23 mouse cellular contexts compared by ENCODE assay signal in the genomic region with DNA sequence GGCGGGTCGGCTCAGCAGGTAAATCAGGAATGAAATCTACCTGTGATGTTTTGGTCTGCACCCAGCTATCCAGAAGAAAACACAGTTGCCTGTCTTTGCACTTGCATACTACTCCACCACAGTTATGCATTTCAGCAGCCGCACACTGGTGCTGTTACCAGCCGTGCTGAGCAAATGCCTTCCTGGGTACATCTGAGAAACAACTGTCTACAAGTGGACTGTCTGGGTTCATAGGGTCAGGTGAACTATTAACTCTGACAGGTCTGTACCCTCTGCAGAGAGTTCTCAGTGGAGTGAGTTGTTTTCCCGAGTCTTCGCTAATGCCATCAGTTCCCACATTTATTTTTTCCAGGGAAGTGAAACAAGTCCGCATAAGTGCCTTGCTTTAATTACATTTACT. TPM values are rescaled to one million over a fixed set of nuclear protein-coding genes. Genes with fewer than 3 reads are reported as not detected.
DNase-seq lines count a peak whose midpoint lies in the region; ATAC-seq and TF ChIP-seq lines count a peak whose summit lies in the region.
"Had no signal": no experiment of that assay in that cellular context is flagged by ENCODE, and none has a peak within 500 bp of the region (broad histone marks: within the 10 kb centered on the region; RNA-seq: fewer than 3 reads in every experiment).

No protein-coding gene starts in this region.

- peak; percentile 57 to 71 for DNase-seq in kidney, adult 8-10 months
- DNase-seq in kidney, postnatal 25 days: peak; percentile 43 to 75
- DNase-seq in liver, postnatal 0 days: no peak
- no peak for DNase-seq in gastrocnemius, postnatal 14 days
- no peak for DNase-seq in adrenal gland, adult 8-10 months
- DNase-seq: adrenal gland, postnatal 25 days; cerebellum, adult 8-10 months; cerebellum, postnatal 36 days; gastrocnemius, postnatal 25 days; heart, adult 18-20 months; heart, postnatal 14 days; lung, postnatal 4 days; midbrain, embryonic 14.5 days; retina, postnatal 1 day; right cerebral cortex, postnatal 25 days; spleen, adult 18-20 months; thymus, postnatal 14 days had no signal

- TF ChIP-seq EP300 in liver, postnatal 0 days (IDR thresholded peaks at IDR 0.05; ENCODE audit: low read depth): no peak

- peaks cover 9% of the 10 kb centered on the region for H3K4me1 ChIP-seq in intestine, embryonic 16.5 days (ENCODE audit: control insufficient read depth, insufficient read depth, low read length)
- H3K4me1 ChIP-seq in intestine, embryonic 15.5 days (replicated peaks): peaks cover 3% of the 10 kb centered on the region; the same call in 1 of the 2 replicates
- H3K4me1 ChIP-seq in liver, postnatal 0 days (ENCODE audit: insufficient read depth): peaks cover 17% of the 10 kb centered on the region

- no peak overlapping the region; the same call in 1 of the 2 replicates for H3K27ac ChIP-seq in intestine, embryonic 16.5 days (ENCODE audit: low read length)
- H3K27ac ChIP-seq in intestine, embryonic 15.5 days: no peak overlapping the region
- peak overlapping the region; percentile 84 for H3K27ac ChIP-seq in liver, postnatal 0 days (ENCODE audit: low read depth)
- H3K27ac ChIP-seq: embryonic facial prominence, embryonic 10.5 days; left cerebral cortex, adult 2 months had no signal

- H3K9me3 ChIP-seq in intestine, embryonic 16.5 days (ENCODE audit: control insufficient read depth, low read length): peaks cover 3% of the 10 kb centered on the region; the same call in 1 of the 2 replicates
- no peaks in the 10 kb centered on the region for H3K9me3 ChIP-seq in intestine, embryonic 15.5 days
- no peaks in the 10 kb centered on the region for H3K9me3 ChIP-seq in liver, postnatal 0 days (ENCODE audit: low read length)

- no peak for TF ChIP-seq CTCF in liver, postnatal 0 days (IDR thresholded peaks at IDR 0.05; ENCODE audit: low read depth)

- H3K9ac ChIP-seq in intestine, embryonic 16.5 days (ENCODE audit: low read depth, low read length): no peak overlapping the region
- H3K9ac ChIP-seq in intestine, embryonic 15.5 days: no peak overlapping the region
- no peak overlapping the region for H3K9ac ChIP-seq in liver, postnatal 0 days (replicated peaks)
- H3K9ac ChIP-seq: heart, embryonic 12.5 days had no signal

- no peaks in the 10 kb centered on the region for H3K27me3 ChIP-seq in intestine, embryonic 16.5 days (replicated peaks; ENCODE audit: control insufficient read depth, insufficient read depth, low read length)
- no peaks in the 10 kb centered on the region for H3K27me3 ChIP-seq in intestine, embryonic 15.5 days (replicated peaks)
- no peaks in the 10 kb centered on the region for H3K27me3 ChIP-seq in liver, postnatal 0 days (ENCODE audit: insufficient read depth, low read length)
- H3K27me3 ChIP-seq: heart, embryonic 12.5 days had no signal

- 52% methylated on average over 7 of the region's 7 CpGs for WGBS in intestine, embryonic 16.5 days
- WGBS in intestine, embryonic 15.5 days: 54% methylated on average over 7 of the region's 7 CpGs
- 65% methylated on average over 7 of the region's 7 CpGs for WGBS in liver, postnatal 0 days (ENCODE audit: insufficient replicate concordance)

- intact Hi-C loops in gastrocnemius, postnatal 14 days (cut with DNase I; ENCODE audit: low total_unique reads): no loop called here

- 0 out of 2 replicates have a peak overlapping the region, but pooled peaks have one; percentile 7 for H3K4me2 ChIP-seq in intestine, embryonic 16.5 days (ENCODE audit: low read depth, low read length)
- no peak overlapping the region for H3K4me2 ChIP-seq in intestine, embryonic 15.5 days (replicated peaks)
- peak overlapping the region; percentile 34 for H3K4me2 ChIP-seq in liver, postnatal 0 days (ENCODE audit: low read depth, low read length)
- H3K4me2 ChIP-seq: heart, embryonic 12.5 days had no signal

- H3K4me3 ChIP-seq in intestine, embryonic 16.5 days (ENCODE audit: low read length): no peak overlapping the region
- H3K4me3 ChIP-seq in intestine, embryonic 15.5 days (replicated peaks): no peak overlapping the region
- no peak overlapping the region for H3K4me3 ChIP-seq in liver, postnatal 0 days (ENCODE audit: low read depth, low read length)
- H3K4me3 ChIP-seq: embryonic facial prominence, embryonic 10.5 days; heart, embryonic 12.5 days; left cerebral cortex, adult 2 months had no signal

- ATAC-seq in intestine, embryonic 16.5 days: peak; percentile 68
- ATAC-seq in intestine, embryonic 15.5 days: no peak; the same call in 1 of the 2 replicates
- peak; percentile 60 for ATAC-seq in liver, postnatal 0 days
- ATAC-seq: forebrain, embryonic 16.5 days had no signal

- no peaks in the 10 kb centered on the region for H3K36me3 ChIP-seq in intestine, embryonic 16.5 days (ENCODE audit: control insufficient read depth, insufficient read depth, low read length)
- H3K36me3 ChIP-seq in intestine, embryonic 15.5 days: no peaks in the 10 kb centered on the region
- H3K36me3 ChIP-seq in liver, postnatal 0 days (replicated peaks; ENCODE audit: insufficient read depth, low read length): no peaks in the 10 kb centered on the region

RNA-seq across cellular contexts. Expression of a gene that starts 17.7 kb away (rescaled TPM):
- 11.3 and 12.1 TPM in 2 replicates for polyA plus RNA-seq in intestine, embryonic 16.5 days (2015; fragmentation: Nextera tagmentation; extraction: Ambion mirVana)
- polyA plus RNA-seq in intestine, embryonic 15.5 days (2015; fragmentation: Nextera tagmentation; extraction: Ambion mirVana): 12.1 and 14.4 TPM in 2 replicates
- 15.3 and 17.7 TPM in 2 replicates for polyA plus RNA-seq in liver, postnatal 0 days (2015; fragmentation: Nextera tagmentation; extraction: Ambion mirVana)
- 1 to 10 TPM; 5.2 to 5.3 TPM for total RNA-seq in gastrocnemius, postnatal 14 days (2021)
- total RNA-seq in adrenal gland, adult 8-10 months (2022): 10 to 100 TPM; 16.9 to 27.5 (median 24.6) TPM

Comparison
In these comparisons a context has a peak if more than half of its experiments do, and no peak if none do; other contexts are left out.
1. DNase-seq: peak in kidney, adult 8-10 months (2 of 2) and kidney, postnatal 25 days (2 of 2); none in liver, postnatal 0 days (single experiment), gastrocnemius, postnatal 14 days (single experiment) and adrenal gland, adult 8-10 months (single experiment).